Mouse (Mus musculus): ENCODE results near the gene Cxcr4. TPM values are rescaled to one million over a fixed set of nuclear protein-coding genes. Genes with fewer than 3 reads are reported as not detected.

Gene Cxcr4
- polyA plus RNA-seq, 1 experiment from 2014 or later, result 14.1 TPM

GRCm38 (mm10) chr1:128592961-128593501, 938 bp upstream of the Cxcr4 start:
- Histone ChIP-seq H3K27ac (ENCODE audit: low read length) (peak overlapping the region; percentile 69; the same call in 1 of the 2 replicates), H3K9ac (replicated peaks; ENCODE audit: low read depth, low read length) (peak overlapping the region; percentile 14; the same call in 1 of the 2 replicates), H3K4me1 (ENCODE audit: control insufficient read depth, insufficient read depth, low read length) (peaks cover 15% of the 10 kb centered on the region; the same call in 1 of the 2 replicates), H3K27me3 (ENCODE audit: control insufficient read depth, insufficient read depth, low read length) (no peaks in the 10 kb centered on the region), H3K36me3 (ENCODE audit: control insufficient read depth, insufficient read depth, low read length) (no peaks in the 10 kb centered on the region; the same call in 1 of the 2 replicates), H3K9me3 (ENCODE audit: control insufficient read depth, low read depth, low read length) (no peaks in the 10 kb centered on the region), H3K4me3 (ENCODE audit: low read depth, low read length) (peak overlapping the region; percentile 57), H3K4me2 (replicated peaks; ENCODE audit: low read depth, low read length) (peak overlapping the region; percentile 89)
- WGBS, result under 1% methylated on average over 24 of the region's 24 CpGs
- ATAC-seq (ENCODE audit: insufficient number of reproducible peaks, insufficient read depth, low FRiP score, low read depth), result peak; percentile 68

- peak overlapping the region; percentile 58 for H3K9ac ChIP-seq (replicated peaks; ENCODE audit: low read depth, low read length)
- ATAC-seq (ENCODE audit: insufficient number of reproducible peaks, insufficient read depth, low FRiP score, low read depth), result no peak
- WGBS, result under 1% methylated on average over 20 of the region's 20 CpGs
- H3K27me3 ChIP-seq (ENCODE audit: control insufficient read depth, insufficient read depth, low read length), result no peaks in the 10 kb centered on the region
- peak overlapping the region; percentile 59; the same call in 1 of the 2 replicates for H3K27ac ChIP-seq (ENCODE audit: low read length)
- H3K4me2 ChIP-seq (replicated peaks; ENCODE audit: low read depth, low read length), result peak overlapping the region; percentile 89
- H3K4me3 ChIP-seq (ENCODE audit: low read depth, low read length), result peak overlapping the region; percentile 57
- no peaks in the 10 kb centered on the region; the same call in 1 of the 2 replicates for H3K36me3 ChIP-seq (ENCODE audit: control insufficient read depth, insufficient read depth, low read length)
- H3K4me1 ChIP-seq (ENCODE audit: control insufficient read depth, insufficient read depth, low read length), result peaks cover 15% of the 10 kb centered on the region; the same call in 1 of the 2 replicates
- H3K9me3 ChIP-seq (ENCODE audit: control insufficient read depth, low read depth, low read length), result no peaks in the 10 kb centered on the region
Measured at GRCm38 (mm10) chr1:128591721-128592210, 327 bp downstream of the Cxcr4 start.

- Histone ChIP-seq H3K4me3 (ENCODE audit: low read depth, low read length) (peak overlapping the region; percentile 57), H3K36me3 (ENCODE audit: control insufficient read depth, insufficient read depth, low read length) (no peaks in the 10 kb centered on the region; the same call in 1 of the 2 replicates), H3K4me2 (replicated peaks; ENCODE audit: low read depth, low read length) (peak overlapping the region; percentile 89), H3K27me3 (ENCODE audit: control insufficient read depth, insufficient read depth, low read length) (no peaks in the 10 kb centered on the region), H3K9me3 (ENCODE audit: control insufficient read depth, low read depth, low read length) (no peaks in the 10 kb centered on the region), H3K4me1 (ENCODE audit: control insufficient read depth, insufficient read depth, low read length) (peaks cover 15% of the 10 kb centered on the region; the same call in 1 of the 2 replicates), H3K9ac (replicated peaks; ENCODE audit: low read depth, low read length) (peak overlapping the region; percentile 58), H3K27ac (ENCODE audit: low read length) (peak overlapping the region; percentile 59; the same call in 1 of the 2 replicates)
- WGBS, result under 1% methylated on average over 63 of the region's 63 CpGs
- no peak for ATAC-seq (ENCODE audit: insufficient number of reproducible peaks, insufficient read depth, low FRiP score, low read depth)
Measured at GRCm38 (mm10) chr1:128590816-128591720, 1.0 kb downstream of the Cxcr4 start.

- H3K9ac ChIP-seq (replicated peaks; ENCODE audit: low read depth, low read length), result no peak overlapping the region
- WGBS, result 14% methylated on average over 6 of the region's 6 CpGs
- peak overlapping the region; percentile 57 for H3K4me3 ChIP-seq (ENCODE audit: low read depth, low read length)
Measured at GRCm38 (mm10) chr1:128590011-128590410, 2.1 kb downstream of the Cxcr4 start.

GRCm38 (mm10) chr1:128589488-128589887, 2.6 kb downstream of the Cxcr4 start:
- Histone ChIP-seq H3K4me1 (ENCODE audit: control insufficient read depth, insufficient read depth, low read length) (0 out of 2 replicates have a peak, but pooled peaks cover 10% of the 10 kb centered on the region), H3K36me3 (ENCODE audit: control insufficient read depth, insufficient read depth, low read length) (no peaks in the 10 kb centered on the region; the same call in 1 of the 2 replicates), H3K27me3 (ENCODE audit: control insufficient read depth, insufficient read depth, low read length) (no peaks in the 10 kb centered on the region), H3K4me3 (ENCODE audit: low read depth, low read length) (peak overlapping the region; percentile 57; the same call in 1 of the 2 replicates), H3K4me2 (replicated peaks; ENCODE audit: low read depth, low read length) (peak overlapping the region; percentile 89), H3K9me3 (ENCODE audit: control insufficient read depth, low read depth, low read length) (no peaks in the 10 kb centered on the region), H3K9ac (replicated peaks; ENCODE audit: low read depth, low read length) (no peak overlapping the region), H3K27ac (ENCODE audit: low read length) (no peak overlapping the region)
- ATAC-seq (ENCODE audit: insufficient number of reproducible peaks, insufficient read depth, low FRiP score, low read depth), result no peak
- 83% methylated on average over 9 of the region's 9 CpGs for WGBS

More at GRCm38 (mm10) chr1:128590011-128590410, 2.1 kb downstream of the Cxcr4 start:
- H3K4me1 ChIP-seq (ENCODE audit: control insufficient read depth, insufficient read depth, low read length), result peaks cover 13% of the 10 kb centered on the region; the same call in 1 of the 2 replicates
- no peaks in the 10 kb centered on the region for H3K27me3 ChIP-seq (ENCODE audit: control insufficient read depth, insufficient read depth, low read length)
- H3K27ac ChIP-seq (ENCODE audit: low read length), result no peak overlapping the region
- H3K36me3 ChIP-seq (ENCODE audit: control insufficient read depth, insufficient read depth, low read length), result no peaks in the 10 kb centered on the region; the same call in 1 of the 2 replicates
- ATAC-seq (ENCODE audit: insufficient number of reproducible peaks, insufficient read depth, low FRiP score, low read depth), result no peak
- no peaks in the 10 kb centered on the region for H3K9me3 ChIP-seq (ENCODE audit: control insufficient read depth, low read depth, low read length)
- peak overlapping the region; percentile 89 for H3K4me2 ChIP-seq (replicated peaks; ENCODE audit: low read depth, low read length)

GRCm38 (mm10) chr1:128588337-128588736, 3.8 kb downstream of the Cxcr4 start:
- no peak overlapping the region for H3K27ac ChIP-seq (ENCODE audit: low read length)
- whole genome bisulfite sequencing, result 69% methylated on average over 2 of the region's 2 CpGs
- H3K36me3 ChIP-seq (ENCODE audit: control insufficient read depth, insufficient read depth, low read length), result no peaks in the 10 kb centered on the region; the same call in 1 of the 2 replicates
- no peak overlapping the region for H3K9ac ChIP-seq (replicated peaks; ENCODE audit: low read depth, low read length)
- H3K4me1 ChIP-seq (ENCODE audit: control insufficient read depth, insufficient read depth, low read length), result 0 out of 2 replicates have a peak, but pooled peaks cover 3% of the 10 kb centered on the region
- H3K9me3 ChIP-seq (ENCODE audit: control insufficient read depth, low read depth, low read length), result no peaks in the 10 kb centered on the region
- ATAC-seq (ENCODE audit: insufficient number of reproducible peaks, insufficient read depth, low FRiP score, low read depth), result no peak
- no peak overlapping the region for H3K4me3 ChIP-seq (ENCODE audit: low read depth, low read length)
- H3K27me3 ChIP-seq (ENCODE audit: control insufficient read depth, insufficient read depth, low read length), result no peaks in the 10 kb centered on the region
- H3K4me2 ChIP-seq (replicated peaks; ENCODE audit: low read depth, low read length), result no peak overlapping the region

- no peak overlapping the region for H3K27ac ChIP-seq (ENCODE audit: low read length)
- H3K9ac ChIP-seq (replicated peaks; ENCODE audit: low read depth, low read length), result no peak overlapping the region
- no peak for ATAC-seq (ENCODE audit: insufficient number of reproducible peaks, insufficient read depth, low FRiP score, low read depth)
- no peaks in the 10 kb centered on the region for H3K4me1 ChIP-seq (ENCODE audit: control insufficient read depth, insufficient read depth, low read length)
- no peaks in the 10 kb centered on the region; the same call in 1 of the 2 replicates for H3K36me3 ChIP-seq (ENCODE audit: control insufficient read depth, insufficient read depth, low read length)
- no peaks in the 10 kb centered on the region for H3K27me3 ChIP-seq (ENCODE audit: control insufficient read depth, insufficient read depth, low read length)
- 64% methylated on average over 8 of the region's 8 CpGs for WGBS
- no peak overlapping the region for H3K4me2 ChIP-seq (replicated peaks; ENCODE audit: low read depth, low read length)
- H3K4me3 ChIP-seq (ENCODE audit: low read depth, low read length), result no peak overlapping the region
- no peaks in the 10 kb centered on the region for H3K9me3 ChIP-seq (ENCODE audit: control insufficient read depth, low read depth, low read length)
Measured at GRCm38 (mm10) chr1:128586928-128587780, 4.9 kb downstream of the Cxcr4 start.
